Mouse (Mus musculus) CH12.LX (cell line): ENCODE results near the gene Stxbp3.

Experiments used
- CHD2 ChIP-seq: IDR thresholded peaks from 2 replicates; pipeline ENCODE4 v1.6.1; 2011; ENCODE audit warnings: low read length, improper control_type of control experiment
- CTCF ChIP-seq, 2 experiments: IDR thresholded peaks in 1 of 2; conservative IDR thresholded peaks in 1 of 2; 2 replicates each; pipeline ENCODE4 v1.5.1; 2011 to 2012; ENCODE audit warnings: low read depth in 2 of 2, low read length in 2 of 2, improper control_type of control experiment in 1 of 2, inconsistent platforms in 1 of 2, mild to moderate bottlenecking in 1 of 2, moderate library complexity in 1 of 2
- EP300 ChIP-seq: IDR thresholded peaks from 2 replicates; pipeline ENCODE4 v1.6.1; 2011; ENCODE audit warnings: low read length, improper control_type of control experiment
- MXI1 ChIP-seq: IDR thresholded peaks from 2 replicates; pipeline ENCODE4 v1.6.1; 2011; ENCODE audit warnings: mild to moderate bottlenecking, low read depth, low read length, improper control_type of control experiment
- USF1 ChIP-seq: IDR thresholded peaks from 2 replicates; pipeline ENCODE4 v1.6.1; 2014; ENCODE audit warnings: low read depth, mild to moderate bottlenecking, inconsistent platforms, low read length, improper control_type of control experiment

DNA sequence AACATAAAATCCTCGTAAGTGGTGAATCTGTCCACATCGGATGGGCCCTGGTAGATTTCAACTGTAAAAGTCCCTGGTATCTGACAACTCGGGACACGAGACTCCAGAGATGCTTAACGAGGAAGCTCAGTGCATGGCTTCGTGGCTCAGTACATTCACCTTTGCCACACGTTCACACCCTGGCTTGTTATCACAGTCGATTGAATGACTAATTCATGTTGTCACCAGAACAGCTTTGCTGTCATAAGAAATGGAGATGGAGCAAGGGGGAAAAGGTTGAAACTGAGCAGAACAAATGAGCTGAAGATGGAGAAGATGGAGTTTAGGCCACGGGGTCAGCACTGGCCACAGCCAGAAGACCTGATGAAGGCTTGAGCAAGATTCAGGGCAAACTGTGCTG, 82.8 kb downstream of the Stxbp3 start:
- TF ChIP-seq USF1 (no peak), MXI1 (no peak), EP300 (no peak), CHD2 (no peak), CTCF (conservative IDR thresholded peaks at IDR 0.05 in 1 of 2, IDR thresholded peaks at IDR 0.05 in 1 of 2; ENCODE audit: low read depth in 2 of 2, low read length in 2 of 2) (no peak)
